Mouse (Mus musculus) CH12.LX (cell line): ENCODE data around the gene Siglec1. TPM values are rescaled to one million over a fixed set of nuclear protein-coding genes. Genes with fewer than 3 reads are reported as not detected.

Source experiments
- DNase-seq: peaks from one replicate; pipeline ENCODE4 v3.0.0-alpha.2; 2013; ENCODE audit errors: extremely low read depth
- H3K27ac ChIP-seq: 2 replicates; pipeline ENCODE4 v1.5.1; 2012; ENCODE audit warnings: low read depth, mild to moderate bottlenecking, control low read depth, moderate library complexity; ENCODE audit not compliant: insufficient read depth
- H3K27me3 ChIP-seq: replicated peaks from 2 replicates; pipeline ENCODE3; 2012; ENCODE audit warnings: inconsistent platforms
- H3K36me3 ChIP-seq, 2 experiments: replicated peaks in 1 of 2; 2 replicates each; pipeline versions ENCODE3 to v1.6.1; 2012; ENCODE audit warnings: inconsistent platforms in 1 of 2, low read length in 1 of 2, mild to moderate bottlenecking in 1 of 2, mixed read lengths in 1 of 2, moderate library complexity in 1 of 2; ENCODE audit not compliant: control insufficient read depth in 1 of 2, insufficient read depth in 1 of 2
- H3K4me1 ChIP-seq, 2 experiments: 2 replicates each; pipeline ENCODE4 v1.6.1; 2012; ENCODE audit warnings: inconsistent platforms in 1 of 2, moderate library complexity in 1 of 2; ENCODE audit not compliant: insufficient read depth in 2 of 2, control insufficient read depth in 1 of 2
- H3K4me2 ChIP-seq: 2 replicates; pipeline ENCODE4 v1.6.1; 2012; ENCODE audit warnings: low read depth, mild to moderate bottlenecking, control low read depth; ENCODE audit not compliant: poor library complexity, insufficient read depth, severe bottlenecking
- H3K4me3 ChIP-seq, 3 experiments: fragments of 150-350 bp in 1 of 3; sonication (generic) in 1 of 3; replicated peaks in 1 of 3; 2 replicates each; pipeline versions ENCODE3 to v1.5.1; 2011 to 2012; ENCODE audit warnings: low read depth in 2 of 3, low read length in 2 of 3, mild to moderate bottlenecking in 2 of 3, moderate library complexity in 2 of 3, control low read depth in 1 of 3, improper control_type of control experiment in 1 of 3, inconsistent platforms in 1 of 3, mixed read lengths in 1 of 3; ENCODE audit not compliant: poor library complexity in 1 of 3
- H3K79me2 ChIP-seq: replicated peaks from 2 replicates; pipeline ENCODE4 v1.6.1; 2012; ENCODE audit warnings: mild to moderate bottlenecking, moderate library complexity; ENCODE audit not compliant: control insufficient read depth, poor library complexity, insufficient read depth, severe bottlenecking; ENCODE audit errors: extremely low read depth
- H3K9ac ChIP-seq: 2 replicates; pipeline ENCODE4 v1.6.1; 2012; ENCODE audit warnings: low read depth, mild to moderate bottlenecking, control low read depth, moderate library complexity; ENCODE audit not compliant: insufficient read depth
- H3K9me3 ChIP-seq: replicated peaks from 2 replicates; pipeline ENCODE3; 2012; ENCODE audit warnings: low read length, inconsistent platforms, mixed read lengths
- BHLHE40 ChIP-seq: IDR thresholded peaks from 2 replicates; pipeline ENCODE4 v1.6.1; 2011; ENCODE audit warnings: mild to moderate bottlenecking, low read depth, low read length, improper control_type of control experiment
- CHD1 ChIP-seq: IDR thresholded peaks from 2 replicates; pipeline ENCODE4 v1.6.1; 2012; ENCODE audit warnings: low read depth, low read length, improper control_type of control experiment, inconsistent platforms
- CTCF ChIP-seq, 2 experiments: IDR thresholded peaks in 1 of 2; conservative IDR thresholded peaks in 1 of 2; 2 replicates each; pipeline ENCODE4 v1.5.1; 2011 to 2012; ENCODE audit warnings: low read depth in 2 of 2, low read length in 2 of 2, improper control_type of control experiment in 1 of 2, inconsistent platforms in 1 of 2, mild to moderate bottlenecking in 1 of 2, moderate library complexity in 1 of 2
- ELF1 ChIP-seq: IDR thresholded peaks from 2 replicates; pipeline ENCODE4 v1.6.1; 2014; ENCODE audit warnings: low read depth, mild to moderate bottlenecking, inconsistent platforms, low read length, improper control_type of control experiment
- EP300 ChIP-seq: IDR thresholded peaks from 2 replicates; pipeline ENCODE4 v1.6.1; 2011; ENCODE audit warnings: low read length, improper control_type of control experiment
- ETS1 ChIP-seq: conservative IDR thresholded peaks from 2 replicates; pipeline ENCODE4 v1.6.1; 2012; ENCODE audit warnings: low read depth, mild to moderate bottlenecking, inconsistent platforms, low read length, improper control_type of control experiment, moderate library complexity
- HCFC1 ChIP-seq: IDR thresholded peaks from 2 replicates; pipeline ENCODE4 v1.6.1; 2012; ENCODE audit warnings: low read depth, mild to moderate bottlenecking, inconsistent platforms, low read length, improper control_type of control experiment
- IRF4 ChIP-seq: IDR thresholded peaks from 2 replicates; pipeline ENCODE4 v1.6.1; 2014; ENCODE audit warnings: low read depth, mild to moderate bottlenecking, inconsistent platforms, low read length, improper control_type of control experiment
- JUND ChIP-seq: conservative IDR thresholded peaks from 2 replicates; pipeline ENCODE4 v1.6.1; 2011; ENCODE audit warnings: low read depth, low read length, improper control_type of control experiment
- KAT2A ChIP-seq: IDR thresholded peaks from 2 replicates; pipeline ENCODE4 v1.6.1; 2012; ENCODE audit warnings: low read length, improper control_type of control experiment, inconsistent platforms; ENCODE audit not compliant: insufficient replicate concordance
- MAFK ChIP-seq: IDR thresholded peaks from 2 replicates; pipeline ENCODE4 v1.6.1; 2011; ENCODE audit warnings: low read length, improper control_type of control experiment; ENCODE audit not compliant: insufficient replicate concordance
- MAX ChIP-seq: IDR thresholded peaks from 2 replicates; pipeline ENCODE4 v1.6.1; 2011; ENCODE audit warnings: low read length, improper control_type of control experiment
- MEF2A ChIP-seq: IDR thresholded peaks from 2 replicates; pipeline ENCODE4 v1.6.1; 2014; ENCODE audit warnings: low read depth, mild to moderate bottlenecking, inconsistent platforms, low read length, improper control_type of control experiment, borderline replicate concordance
- NELFE ChIP-seq: IDR thresholded peaks from 2 replicates; pipeline ENCODE4 v1.6.1; 2011; ENCODE audit warnings: low read depth, low read length, improper control_type of control experiment
- POLR2A ChIP-seq: IDR thresholded peaks from 2 replicates; pipeline ENCODE4 v1.6.1; 2011; ENCODE audit warnings: low read depth, mild to moderate bottlenecking, improper control_type of control experiment, low read length
- RAD21 ChIP-seq: IDR thresholded peaks from 2 replicates; pipeline ENCODE4 v1.6.1; 2011; ENCODE audit warnings: low read depth, mild to moderate bottlenecking, low read length, improper control_type of control experiment, moderate library complexity
- SIN3A ChIP-seq: IDR thresholded peaks from 2 replicates; pipeline ENCODE4 v1.6.1; 2012; ENCODE audit warnings: low read length, improper control_type of control experiment, inconsistent platforms
- SMC3 ChIP-seq: IDR thresholded peaks from 2 replicates; pipeline ENCODE4 v1.6.1; 2011; ENCODE audit warnings: low read depth, low read length, improper control_type of control experiment
- TCF12 ChIP-seq: IDR thresholded peaks from 2 replicates; pipeline ENCODE4 v1.6.1; 2014; ENCODE audit warnings: low read depth, mild to moderate bottlenecking, inconsistent platforms, low read length, improper control_type of control experiment
- USF1 ChIP-seq: IDR thresholded peaks from 2 replicates; pipeline ENCODE4 v1.6.1; 2014; ENCODE audit warnings: low read depth, mild to moderate bottlenecking, inconsistent platforms, low read length, improper control_type of control experiment
- ZC3H11A ChIP-seq: IDR thresholded peaks from 2 replicates; pipeline ENCODE4 v1.6.1; 2012; ENCODE audit warnings: low read depth, mild to moderate bottlenecking, inconsistent platforms, low read length, improper control_type of control experiment
- ZKSCAN1 ChIP-seq: IDR thresholded peaks from 2 replicates; pipeline ENCODE4 v1.6.1; 2012; ENCODE audit warnings: low read depth, inconsistent platforms, low read length, improper control_type of control experiment, borderline replicate concordance
- ZMIZ1 ChIP-seq: IDR thresholded peaks from 2 replicates; pipeline ENCODE4 v1.6.1; 2012; ENCODE audit warnings: low read depth, mild to moderate bottlenecking, inconsistent platforms, low read length, improper control_type of control experiment
- ZNF384 ChIP-seq: IDR thresholded peaks from 2 replicates; pipeline ENCODE4 v1.6.1; 2012; ENCODE audit warnings: low read depth, low read length, improper control_type of control experiment, inconsistent platforms
- dilution Hi-C: fragments of 300-500 bp; cut with MboI; formaldehyde crosslinking; loops from 2 replicates; pipeline ENCODE4 v1.14.3; 2020; ENCODE audit warnings: low sequenced_read_pairs; ENCODE audit not compliant: extremely low pct_unique_long_range_greater_than_20kb, extremely low pct_ligation_motif_present
- in situ Hi-C: fragments of 300-500 bp; cut with MboI; formaldehyde crosslinking; loops from 3 replicates; pipeline ENCODE4 v1.14.3; 2019; ENCODE audit warnings: low sequenced_read_pairs, low pct_ligation_motif_present, low pct_unique_long_range_greater_than_20kb, mixed read lengths
- polyA plus RNA-seq: library from polyadenylated mRNA; unstranded; fragments of >175 nt; gene quantifications from 2 replicates; pipeline ENCODE4 v1.2.1, GENCODE M21; 2012; ENCODE audit warnings: low read depth; ENCODE audit not compliant: insufficient read length
- total RNA-seq, 2 experiments: library from RNA; depleted of rRNA; stranded (reverse); fragments of 300-350 nt in 1 of 2; fragments of >200 nt in 1 of 2; gene quantifications; 2 replicates each; pipeline ENCODE4 v1.2.3; 2012 to 2014

Siglec1 gene
- total and polyA plus RNA-seq, 3 experiments, result not detected

DNA sequence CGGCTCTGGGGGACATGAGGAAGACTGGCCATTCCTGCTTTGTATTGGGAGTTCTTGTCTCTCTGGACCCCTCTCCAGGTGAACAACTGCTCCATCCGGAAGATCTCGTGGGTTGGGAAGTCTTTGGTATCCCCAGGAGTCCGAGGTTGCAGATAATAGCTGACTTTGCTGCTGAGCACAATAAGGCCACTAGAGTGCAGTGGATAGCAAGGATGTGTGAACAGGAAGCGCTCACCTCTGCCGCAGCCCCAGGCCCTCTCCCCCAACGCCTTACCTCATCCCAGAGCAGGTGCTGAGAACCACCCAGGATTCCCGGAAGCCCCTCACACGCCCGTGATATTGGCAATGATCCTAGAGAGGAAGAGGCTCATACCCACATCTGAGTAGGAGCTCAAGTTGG is 30.4 kb downstream of the Siglec1 start:
- peaks cover 18 to 41% of the 10 kb centered on the region in 2 experiments for H3K4me1 ChIP-seq
- peak overlapping the region; percentile 9 to 48 (median 43) for H3K4me3 ChIP-seq
- in situ Hi-C loops, result no loop called here
- H3K9ac ChIP-seq, result 0 out of 2 replicates have a peak overlapping the region, but pooled peaks have one; percentile 2
- H3K27ac ChIP-seq, result no peak overlapping the region
- dilution Hi-C loops, result no loop called here
- peaks cover 42% of the 10 kb centered on the region for H3K27me3 ChIP-seq
- DNase-seq, result peak; percentile 70
- H3K36me3 ChIP-seq, result no peaks in the 10 kb centered on the region
- no peak for TF ChIP-seq ZC3H11A
- TF ChIP-seq KAT2A, result no peak
- TF ChIP-seq CTCF (conservative IDR thresholded peaks at IDR 0.05 in 1 of 2, IDR thresholded peaks at IDR 0.05 in 1 of 2; ENCODE audit: low read depth in 2 of 2, low read length in 2 of 2), result peak; percentile 51 to 85
- no peak for TF ChIP-seq ZKSCAN1
- TF ChIP-seq HCFC1, result peak; percentile 41; the same call in 1 of the 2 replicates
- TF ChIP-seq ZNF384, result no peak
- no peak for TF ChIP-seq ETS1
- peak; percentile 66; the same call in 1 of the 2 replicates for TF ChIP-seq MAFK
- 0 out of 2 replicates have a peak, but pooled peaks have one; percentile 11 for TF ChIP-seq BHLHE40
- no peak for TF ChIP-seq MEF2A
- no peak for TF ChIP-seq SIN3A
- TF ChIP-seq CHD1, result no peak
- TF ChIP-seq JUND, result no peak
- TF ChIP-seq ELF1, result peak; percentile 87
- no peak for TF ChIP-seq USF1
- no peak for TF ChIP-seq EP300
- peak; percentile 60 for TF ChIP-seq SMC3
- peak; percentile 25; the same call in 1 of the 2 replicates for TF ChIP-seq POLR2A
- no peak for TF ChIP-seq MAX
- TF ChIP-seq RAD21, result peak; percentile 80
- no peak for TF ChIP-seq IRF4
- 0 out of 2 replicates have a peak, but pooled peaks have one; percentile 38 for TF ChIP-seq TCF12
- TF ChIP-seq NELFE, result 0 out of 2 replicates have a peak, but pooled peaks have one; percentile 14
- no peak for TF ChIP-seq ZMIZ1
- H3K4me2 ChIP-seq, result peak overlapping the region; percentile 17
- H3K9me3 ChIP-seq, result no peaks in the 10 kb centered on the region
- no peaks in the 10 kb centered on the region for H3K79me2 ChIP-seq
